Comparison of ENCODE assay signal across 9 mouse cellular contexts in the genomic region with DNA sequence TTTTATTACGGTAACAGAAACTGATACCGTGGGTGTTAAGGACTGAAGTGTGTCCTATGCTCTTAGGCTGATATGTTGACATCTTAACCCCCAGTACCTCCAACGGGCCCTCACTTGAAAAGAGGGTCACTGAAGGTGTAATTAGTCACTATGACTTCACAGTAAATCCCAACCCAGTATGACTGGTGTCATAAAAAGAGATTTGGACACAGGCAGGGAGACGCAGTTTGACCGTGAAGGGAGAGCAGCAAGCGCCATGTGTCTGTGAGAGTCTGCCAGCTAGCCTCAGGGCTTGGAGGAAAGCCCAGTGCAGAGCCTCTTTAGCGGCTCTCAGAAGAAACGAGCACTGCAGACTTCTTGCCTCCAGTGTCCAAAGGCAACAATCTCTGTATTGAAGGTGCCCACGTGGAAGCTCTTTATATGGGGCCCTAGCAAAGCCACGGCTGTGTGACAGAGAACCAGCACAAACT.
DNase-seq lines count a peak whose midpoint lies in the region; ATAC-seq lines count a peak whose summit lies in the region.
"Had no signal": no experiment of that assay in that cellular context is flagged by ENCODE, and none has a peak within 500 bp of the region (broad histone marks: within the 10 kb centered on the region; RNA-seq: fewer than 3 reads in every experiment).

No protein-coding gene starts in this region.

- H3K9me3 ChIP-seq in lung, embryonic 15.5 days: no peaks in the 10 kb centered on the region
- no peaks in the 10 kb centered on the region for H3K9me3 ChIP-seq in hindbrain, embryonic 15.5 days
- no peaks in the 10 kb centered on the region for H3K9me3 ChIP-seq in limb, embryonic 15.5 days
- H3K9me3 ChIP-seq: G1E had no signal

- no peaks in the 10 kb centered on the region for H3K36me3 ChIP-seq in lung, embryonic 15.5 days
- H3K36me3 ChIP-seq in hindbrain, embryonic 15.5 days: no peaks in the 10 kb centered on the region
- no peaks in the 10 kb centered on the region for H3K36me3 ChIP-seq in limb, embryonic 15.5 days
- H3K36me3 ChIP-seq: G1E had no signal

- H3K27me3 ChIP-seq in lung, embryonic 15.5 days: no peaks in the 10 kb centered on the region
- H3K27me3 ChIP-seq in hindbrain, embryonic 15.5 days: no peaks in the 10 kb centered on the region
- peaks cover 3% of the 10 kb centered on the region; the same call in 1 of the 2 replicates for H3K27me3 ChIP-seq in limb, embryonic 15.5 days

- no peak overlapping the region for H3K4me3 ChIP-seq in lung, embryonic 15.5 days
- no peak overlapping the region for H3K4me3 ChIP-seq in hindbrain, embryonic 15.5 days
- H3K4me3 ChIP-seq in limb, embryonic 15.5 days: peak overlapping the region; percentile 20

- ATAC-seq in lung, embryonic 15.5 days (ENCODE audit: borderline replicate concordance, extremely low read depth, low FRiP score, low TSS enrichment): peak; percentile 69; the same call in 1 of the 2 replicates
- peak; percentile 78 for ATAC-seq in hindbrain, embryonic 15.5 days (ENCODE audit: low FRiP score, low read depth)
- ATAC-seq in limb, embryonic 15.5 days (ENCODE audit: insufficient number of reproducible peaks, low FRiP score, low TSS enrichment, low read depth): peak; percentile 81
- ATAC-seq in erythroblast, adult 5-6 weeks (replicated peaks; ENCODE audit: low FRiP score, poor library complexity, severe bottlenecking): no peak

- H3K4me1 ChIP-seq in lung, embryonic 15.5 days: peaks cover 16% of the 10 kb centered on the region; the same call in 1 of the 2 replicates
- H3K4me1 ChIP-seq in hindbrain, embryonic 15.5 days (replicated peaks): peaks cover 23% of the 10 kb centered on the region
- peaks cover 23% of the 10 kb centered on the region for H3K4me1 ChIP-seq in limb, embryonic 15.5 days

- no peak overlapping the region for H3K9ac ChIP-seq in lung, embryonic 15.5 days
- no peak overlapping the region for H3K9ac ChIP-seq in hindbrain, embryonic 15.5 days
- no peak overlapping the region for H3K9ac ChIP-seq in limb, embryonic 15.5 days

- peak overlapping the region; percentile 17 for H3K4me2 ChIP-seq in lung, embryonic 15.5 days
- H3K4me2 ChIP-seq in hindbrain, embryonic 15.5 days: peak overlapping the region; percentile 25
- H3K4me2 ChIP-seq in limb, embryonic 15.5 days: peak overlapping the region; percentile 41

- WGBS in lung, embryonic 15.5 days: 24% methylated on average over 10 of the region's 10 CpGs
- 36% methylated on average over 10 of the region's 10 CpGs for WGBS in hindbrain, embryonic 15.5 days
- 13% methylated on average over 10 of the region's 10 CpGs for WGBS in limb, embryonic 15.5 days

- no peak for DNase-seq in lung, postnatal 25 days (ENCODE audit: low spot score)
- peak; percentile 85 to 87 for DNase-seq in cerebellum, adult 18-20 months
- peak; percentile 37 to 68 for DNase-seq in gastrocnemius, adult 8-10 months (ENCODE audit: low spot score in 2 of 2)
- DNase-seq in skeletal muscle tissue, adult 2 months (ENCODE audit: low read depth, low spot score): peak; percentile 72

- no peak overlapping the region for H3K27ac ChIP-seq in lung, embryonic 15.5 days
- H3K27ac ChIP-seq in hindbrain, embryonic 15.5 days (replicated peaks): peak overlapping the region; percentile 46
- H3K27ac ChIP-seq in limb, embryonic 15.5 days: peak overlapping the region; percentile 79
